Mouse (Mus musculus): ENCODE data around the gene Slc50a1. TPM values are rescaled to one million over a fixed set of nuclear protein-coding genes. Genes with fewer than 3 reads are reported as not detected.

Gene Slc50a1
- polyA plus RNA-seq, 1 experiment: 48.7 TPM

DNA sequence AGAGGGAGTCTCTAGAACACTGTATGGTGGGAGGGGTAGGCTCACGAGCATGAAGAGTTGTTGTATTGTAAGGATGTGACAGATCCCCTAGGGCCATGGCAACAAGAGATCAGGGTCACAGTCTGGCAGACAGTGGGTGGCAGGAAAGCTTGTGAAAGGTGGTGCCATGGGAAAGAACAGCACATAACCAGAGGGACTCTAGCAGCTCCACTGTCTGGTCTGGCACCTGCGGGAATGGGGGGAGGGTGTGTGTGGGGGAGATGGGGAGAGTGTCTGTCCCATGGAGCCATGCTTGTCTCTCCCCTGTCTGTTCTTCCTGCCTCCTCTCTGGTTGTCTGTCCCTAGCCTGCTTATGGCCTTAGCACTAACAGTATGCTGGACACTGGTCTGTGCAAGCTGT, 15.2 kb upstream of the Slc50a1 start:
- Histone ChIP-seq H3K79me2 (ENCODE audit: control insufficient read depth, insufficient read depth) (no peaks in the 10 kb centered on the region), H3K4me2 (ENCODE audit: low read depth) (no peak overlapping the region), H3K4me3 (no peak overlapping the region), H3K36me3 (ENCODE audit: control insufficient read depth, insufficient read depth) (no peaks in the 10 kb centered on the region), H3K27me3 (ENCODE audit: control insufficient read depth, insufficient read depth, insufficient read length) (peaks cover 13% of the 10 kb centered on the region), H3ac (ENCODE audit: control insufficient read depth, insufficient read length) (no peak overlapping the region)
- TF ChIP-seq POLR2AphosphoS2 (IDR thresholded peaks at IDR 0.05; ENCODE audit: insufficient read length, low read depth) (no peak), MAX (IDR thresholded peaks at IDR 0.05; ENCODE audit: low read depth) (no peak), MYOG (IDR thresholded peaks at IDR 0.05; ENCODE audit: control insufficient read depth in 1 of 3, insufficient read depth in 1 of 3, insufficient read length in 2 of 3, low read depth in 2 of 3) (no peak)

DNA sequence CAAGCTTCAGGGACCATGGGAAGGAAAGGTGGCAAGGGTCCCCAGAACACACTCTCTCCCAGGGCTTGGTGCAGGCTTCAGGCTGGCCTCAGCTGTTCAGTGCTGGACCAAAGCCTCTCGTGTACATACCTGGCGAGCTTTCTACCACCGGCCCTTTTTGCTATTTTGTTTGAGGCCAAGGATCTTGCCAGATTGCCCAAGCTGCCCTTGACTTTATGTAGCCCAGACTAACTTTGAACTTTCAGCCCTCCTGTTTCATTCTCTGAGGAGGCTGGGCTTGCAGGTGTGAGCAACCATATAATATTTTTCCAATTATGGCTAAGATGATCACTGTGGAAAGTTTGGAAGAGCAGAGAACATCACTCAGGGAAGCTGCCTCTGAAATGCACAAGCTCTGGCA, 13.9 kb upstream of the Slc50a1 start:
- Histone ChIP-seq H3K27me3 (ENCODE audit: control insufficient read depth, insufficient read depth, insufficient read length) (peaks cover 13% of the 10 kb centered on the region), H3ac (ENCODE audit: control insufficient read depth, insufficient read length) (no peak overlapping the region), H3K36me3 (ENCODE audit: control insufficient read depth, insufficient read depth) (no peaks in the 10 kb centered on the region), H3K79me2 (ENCODE audit: control insufficient read depth, insufficient read depth) (no peaks in the 10 kb centered on the region), H3K4me3 (no peak overlapping the region), H3K4me2 (ENCODE audit: low read depth) (no peak overlapping the region)
- TF ChIP-seq TCF3 (IDR thresholded peaks at IDR 0.05; ENCODE audit: insufficient read length, low read depth): no peak
- no peak for TF ChIP-seq E2F4 (IDR thresholded peaks at IDR 0.05; ENCODE audit: insufficient read depth)
- TF ChIP-seq MYOD1 (IDR thresholded peaks at IDR 0.05; ENCODE audit: control insufficient read depth in 1 of 3, insufficient read length in 2 of 3, low read depth in 2 of 3): no peak
- no peak for TF ChIP-seq USF1 (IDR thresholded peaks at IDR 0.05; ENCODE audit: low read depth)
- TF ChIP-seq POLR2AphosphoS2 (IDR thresholded peaks at IDR 0.05; ENCODE audit: insufficient read length, low read depth): no peak
- no peak for TF ChIP-seq CEBPB (IDR thresholded peaks at IDR 0.05; ENCODE audit: insufficient read depth, poor library complexity, severe bottlenecking)
- TF ChIP-seq POLR2A (IDR thresholded peaks at IDR 0.05; ENCODE audit: insufficient read length, low read depth): no peak
- TF ChIP-seq SRF (IDR thresholded peaks at IDR 0.05; ENCODE audit: control insufficient read depth, insufficient read length, low read depth): no peak
- TF ChIP-seq MYOG (IDR thresholded peaks at IDR 0.05; ENCODE audit: control insufficient read depth in 1 of 3, insufficient read depth in 1 of 3, insufficient read length in 2 of 3, low read depth in 2 of 3): no peak
- no peak for TF ChIP-seq MAX (IDR thresholded peaks at IDR 0.05; ENCODE audit: low read depth)
- TF ChIP-seq TCF12 (IDR thresholded peaks at IDR 0.05; ENCODE audit: insufficient read depth, poor library complexity, severe bottlenecking): no peak

GRCm38 (mm10) chr3:89282291-89282643, 11.9 kb upstream of the Slc50a1 start:
- Histone ChIP-seq H3K4me3 (no peak overlapping the region), H3ac (ENCODE audit: control insufficient read depth, insufficient read length) (no peak overlapping the region), H3K4me2 (ENCODE audit: low read depth) (no peak overlapping the region), H3K36me3 (ENCODE audit: control insufficient read depth, insufficient read depth) (no peaks in the 10 kb centered on the region), H3K27me3 (ENCODE audit: control insufficient read depth, insufficient read depth, insufficient read length) (peaks cover 9% of the 10 kb centered on the region), H3K79me2 (ENCODE audit: control insufficient read depth, insufficient read depth) (no peaks in the 10 kb centered on the region)
- TF ChIP-seq MAX (IDR thresholded peaks at IDR 0.05; ENCODE audit: low read depth) (no peak), CEBPB (IDR thresholded peaks at IDR 0.05; ENCODE audit: insufficient read depth, poor library complexity, severe bottlenecking) (no peak), POLR2A (IDR thresholded peaks at IDR 0.05; ENCODE audit: insufficient read length, low read depth) (no peak), POLR2AphosphoS2 (IDR thresholded peaks at IDR 0.05; ENCODE audit: insufficient read length, low read depth) (no peak), TCF3 (IDR thresholded peaks at IDR 0.05; ENCODE audit: insufficient read length, low read depth) (no peak), E2F4 (IDR thresholded peaks at IDR 0.05; ENCODE audit: insufficient read depth) (no peak), REST (IDR thresholded peaks at IDR 0.05; ENCODE audit: insufficient read depth, insufficient read length) (no peak), USF1 (IDR thresholded peaks at IDR 0.05; ENCODE audit: low read depth) (no peak), MYOG (IDR thresholded peaks at IDR 0.05; ENCODE audit: control insufficient read depth in 1 of 3, insufficient read depth in 1 of 3, insufficient read length in 2 of 3, low read depth in 2 of 3) (no peak), SRF (IDR thresholded peaks at IDR 0.05; ENCODE audit: control insufficient read depth, insufficient read length, low read depth) (no peak)

DNA sequence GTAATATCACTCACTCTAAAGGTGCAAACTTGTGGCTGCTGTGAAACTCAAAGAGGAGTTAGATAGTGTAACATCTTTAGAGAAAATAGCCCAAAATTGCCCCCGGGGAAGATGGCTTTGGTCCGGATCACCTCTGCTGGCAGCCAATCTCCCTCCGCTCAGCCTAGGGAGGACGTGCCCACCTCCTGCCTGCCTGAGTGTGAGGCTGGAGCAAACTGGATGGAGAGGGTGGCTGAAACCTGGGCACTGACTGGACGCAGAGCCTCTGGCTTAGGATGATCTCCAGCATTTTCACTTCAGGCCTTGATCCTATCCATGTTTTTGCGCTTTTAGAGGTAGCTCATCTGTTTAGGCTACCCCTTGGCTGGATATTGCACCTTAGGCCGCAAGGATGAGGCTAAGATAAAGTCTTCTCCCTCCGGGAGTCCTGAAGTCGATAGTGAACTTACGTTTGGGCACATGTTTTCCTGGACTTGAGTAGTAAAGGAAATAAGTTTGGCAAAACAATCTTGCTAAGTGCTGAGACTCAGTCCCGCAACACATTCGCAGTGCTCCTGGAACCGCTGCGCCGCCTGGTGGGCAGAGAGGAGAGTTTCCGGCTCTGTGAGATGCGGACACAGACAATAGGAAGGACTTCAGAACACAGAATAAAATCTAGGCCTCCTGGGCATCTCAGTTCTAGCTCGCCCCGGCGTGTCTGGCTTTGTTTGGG, 11.4 kb upstream of the Slc50a1 start:
- Histone ChIP-seq H3K4me2 (ENCODE audit: low read depth) (peak overlapping the region; percentile 83), H3K79me2 (ENCODE audit: control insufficient read depth, insufficient read depth) (no peaks in the 10 kb centered on the region), H3K4me3 (peak overlapping the region; percentile 59), H3ac (ENCODE audit: control insufficient read depth, insufficient read length) (no peak overlapping the region), H3K36me3 (ENCODE audit: control insufficient read depth, insufficient read depth) (no peaks in the 10 kb centered on the region), H3K27me3 (ENCODE audit: control insufficient read depth, insufficient read depth, insufficient read length) (peaks cover 7% of the 10 kb centered on the region)
- TF ChIP-seq POLR2AphosphoS2 (IDR thresholded peaks at IDR 0.05; ENCODE audit: insufficient read length, low read depth) (no peak), POLR2A (IDR thresholded peaks at IDR 0.05; ENCODE audit: insufficient read length, low read depth) (no peak), CEBPB (IDR thresholded peaks at IDR 0.05; ENCODE audit: insufficient read depth, poor library complexity, severe bottlenecking) (no peak), TCF3 (IDR thresholded peaks at IDR 0.05; ENCODE audit: insufficient read length, low read depth) (no peak), TCF12 (IDR thresholded peaks at IDR 0.05; ENCODE audit: insufficient read depth, poor library complexity, severe bottlenecking) (no peak), REST (IDR thresholded peaks at IDR 0.05; ENCODE audit: insufficient read depth, insufficient read length) (no peak), USF1 (IDR thresholded peaks at IDR 0.05; ENCODE audit: low read depth) (no peak), MYOD1 (IDR thresholded peaks at IDR 0.05; ENCODE audit: control insufficient read depth in 1 of 3, insufficient read length in 2 of 3, low read depth in 2 of 3) (no peak), MYOG (IDR thresholded peaks at IDR 0.05; ENCODE audit: control insufficient read depth in 1 of 3, insufficient read depth in 1 of 3, insufficient read length in 2 of 3, low read depth in 2 of 3) (no peak), E2F4 (IDR thresholded peaks at IDR 0.05; ENCODE audit: insufficient read depth) (no peak), SRF (IDR thresholded peaks at IDR 0.05; ENCODE audit: control insufficient read depth, insufficient read length, low read depth) (no peak), MAX (IDR thresholded peaks at IDR 0.05; ENCODE audit: low read depth) (no peak)

All from myocyte (in vitro differentiated cells).